Mouse (Mus musculus): ENCODE results near the gene Map2k1. TPM values are rescaled to one million over a fixed set of nuclear protein-coding genes. Genes with fewer than 3 reads are reported as not detected.

The Map2k1 gene
- polyA plus RNA-seq, 1 experiment from 2014 or later: 72.3 TPM

DNA sequence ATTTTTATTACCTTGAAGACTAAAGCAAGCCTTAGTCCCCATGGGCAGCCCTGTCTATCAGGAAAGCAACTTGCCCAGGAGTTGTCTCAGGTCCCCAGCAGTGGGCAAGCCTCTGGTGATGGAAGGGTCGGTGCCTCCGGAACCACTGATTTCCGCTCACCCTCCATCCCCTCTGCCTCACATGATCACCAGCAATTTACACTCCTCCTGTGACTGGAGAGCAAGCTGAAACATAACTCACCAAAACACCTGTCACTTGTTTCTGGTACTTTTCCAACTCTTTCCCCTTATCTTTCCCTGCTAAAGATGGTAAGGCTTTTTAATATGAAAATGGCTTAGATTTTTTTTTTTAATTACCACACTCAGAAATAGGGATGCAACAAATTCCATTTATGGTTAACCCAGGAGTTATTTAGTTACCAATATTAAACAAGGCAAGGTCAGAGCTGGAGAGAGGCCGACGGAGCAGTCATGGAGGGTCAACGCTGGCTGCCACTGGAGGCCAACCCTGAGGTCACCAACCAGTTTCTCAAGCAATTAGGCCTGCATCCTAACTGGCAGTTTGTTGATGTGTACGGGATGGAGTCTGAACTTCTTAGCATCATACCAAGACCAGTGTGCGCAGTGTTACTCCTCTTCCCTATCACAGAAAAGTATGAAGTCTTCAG, 18.5 kb downstream of the Map2k1 start, which contains the start of gene Uchl4:
Gene Uchl4, plus strand, starts transcription at position 434 of the 668 bp plus-strand sequence.
- Histone ChIP-seq H3K36me3 (ENCODE audit: control insufficient read depth, insufficient read depth, low read length) (no peaks in the 10 kb centered on the region), H3K27me3 (ENCODE audit: control insufficient read depth, insufficient read depth, low read length) (no peaks in the 10 kb centered on the region), H3K4me1 (ENCODE audit: control insufficient read depth, insufficient read depth, low read length) (peaks cover 41% of the 10 kb centered on the region), H3K27ac (ENCODE audit: low read depth, low read length) (peak within 1 kb of the TSS; percentile 72; the same call in 1 of the 2 replicates), H3K4me3 (ENCODE audit: low read length) (no peak within 1 kb of the TSS), H3K9ac (ENCODE audit: low read depth, low read length) (no peak within 1 kb of the TSS), H3K9me3 (ENCODE audit: control insufficient read depth, low read length) (no peaks in the 10 kb centered on the region), H3K4me2 (replicated peaks; ENCODE audit: low read depth, low read length) (no peak within 1 kb of the TSS)
- WGBS: 52% methylated on average over 8 of the region's 8 CpGs
- 0 out of 2 replicates have a peak, but pooled peaks have one; percentile 36 for ATAC-seq (ENCODE audit: low FRiP score, low TSS enrichment)

- no peak overlapping the region for H3K9ac ChIP-seq (ENCODE audit: low read depth, low read length)
- 36% methylated on average over 5 of the region's 5 CpGs for WGBS
- no peak overlapping the region for H3K4me2 ChIP-seq (replicated peaks; ENCODE audit: low read depth, low read length)
- peak; percentile 66; the same call in 1 of the 2 replicates for ATAC-seq (ENCODE audit: low FRiP score, low TSS enrichment)
- peaks cover 42% of the 10 kb centered on the region for H3K4me1 ChIP-seq (ENCODE audit: control insufficient read depth, insufficient read depth, low read length)
- H3K36me3 ChIP-seq (ENCODE audit: control insufficient read depth, insufficient read depth, low read length): no peaks in the 10 kb centered on the region
- no peaks in the 10 kb centered on the region for H3K9me3 ChIP-seq (ENCODE audit: control insufficient read depth, low read length)
- no peaks in the 10 kb centered on the region for H3K27me3 ChIP-seq (ENCODE audit: control insufficient read depth, insufficient read depth, low read length)
- peak overlapping the region; percentile 72; the same call in 1 of the 2 replicates for H3K27ac ChIP-seq (ENCODE audit: low read depth, low read length)
- no peak overlapping the region for H3K4me3 ChIP-seq (ENCODE audit: low read length)
These were observed 19.8 kb downstream of the Map2k1 start for GRCm38 (mm10) chr9:64233656-64234055.

- H3K4me3 ChIP-seq (ENCODE audit: low read length): no peak overlapping the region
- H3K9me3 ChIP-seq (ENCODE audit: control insufficient read depth, low read length): no peaks in the 10 kb centered on the region
- H3K27ac ChIP-seq (ENCODE audit: low read depth, low read length): peak overlapping the region; percentile 38; the same call in 1 of the 2 replicates
- no peak overlapping the region for H3K4me2 ChIP-seq (replicated peaks; ENCODE audit: low read depth, low read length)
- WGBS: 44% methylated on average over 9 of the region's 9 CpGs
- H3K36me3 ChIP-seq (ENCODE audit: control insufficient read depth, insufficient read depth, low read length): no peaks in the 10 kb centered on the region
- no peak overlapping the region for H3K9ac ChIP-seq (ENCODE audit: low read depth, low read length)
- peak; percentile 61; the same call in 1 of the 2 replicates for ATAC-seq (ENCODE audit: low FRiP score, low TSS enrichment)
- H3K27me3 ChIP-seq (ENCODE audit: control insufficient read depth, insufficient read depth, low read length): no peaks in the 10 kb centered on the region
- H3K4me1 ChIP-seq (ENCODE audit: control insufficient read depth, insufficient read depth, low read length): peaks cover 47% of the 10 kb centered on the region
These were observed 21.0 kb downstream of the Map2k1 start for GRCm38 (mm10) chr9:64232257-64232957.

GRCm38 (mm10) chr9:64231674-64232073, 21.8 kb downstream of the Map2k1 start:
- ATAC-seq (ENCODE audit: low FRiP score, low TSS enrichment): no peak
- peak overlapping the region; percentile 38; the same call in 1 of the 2 replicates for H3K27ac ChIP-seq (ENCODE audit: low read depth, low read length)
- no peak overlapping the region for H3K9ac ChIP-seq (ENCODE audit: low read depth, low read length)
- no peaks in the 10 kb centered on the region for H3K9me3 ChIP-seq (ENCODE audit: control insufficient read depth, low read length)
- no peaks in the 10 kb centered on the region for H3K27me3 ChIP-seq (ENCODE audit: control insufficient read depth, insufficient read depth, low read length)
- WGBS: 86% methylated on average over 3 of the region's 3 CpGs
- H3K4me2 ChIP-seq (replicated peaks; ENCODE audit: low read depth, low read length): no peak overlapping the region
- no peak overlapping the region for H3K4me3 ChIP-seq (ENCODE audit: low read length)
- H3K4me1 ChIP-seq (ENCODE audit: control insufficient read depth, insufficient read depth, low read length): peaks cover 47% of the 10 kb centered on the region
- H3K36me3 ChIP-seq (ENCODE audit: control insufficient read depth, insufficient read depth, low read length): no peaks in the 10 kb centered on the region

DNA sequence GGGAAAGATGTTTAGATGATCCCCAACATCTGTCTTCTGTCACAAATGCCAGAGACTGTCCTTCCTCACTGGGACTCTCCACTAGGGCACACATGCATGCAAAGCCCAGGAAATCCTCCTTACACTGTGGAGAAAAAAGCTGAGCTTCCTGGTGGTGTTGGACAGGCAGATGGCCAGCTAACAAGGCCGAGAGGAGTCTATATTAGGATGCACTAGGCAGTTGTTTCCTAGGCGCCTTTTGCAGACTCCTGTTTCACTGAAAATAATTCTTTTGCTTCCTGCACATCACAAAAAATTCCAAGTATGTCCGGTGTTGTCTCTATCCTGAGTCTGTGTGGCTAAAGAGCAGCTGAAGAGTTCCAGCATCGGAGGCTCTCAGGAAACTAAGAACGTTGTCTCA, 22.3 kb downstream of the Map2k1 start:
- Histone ChIP-seq H3K27ac (ENCODE audit: low read depth, low read length) (peak overlapping the region; percentile 38; the same call in 1 of the 2 replicates), H3K9ac (ENCODE audit: low read depth, low read length) (no peak overlapping the region), H3K9me3 (ENCODE audit: control insufficient read depth, low read length) (no peaks in the 10 kb centered on the region), H3K4me1 (ENCODE audit: control insufficient read depth, insufficient read depth, low read length) (peaks cover 47% of the 10 kb centered on the region), H3K27me3 (ENCODE audit: control insufficient read depth, insufficient read depth, low read length) (no peaks in the 10 kb centered on the region), H3K36me3 (ENCODE audit: control insufficient read depth, insufficient read depth, low read length) (no peaks in the 10 kb centered on the region), H3K4me3 (ENCODE audit: low read length) (no peak overlapping the region), H3K4me2 (replicated peaks; ENCODE audit: low read depth, low read length) (no peak overlapping the region)
- 56% methylated on average over 5 of the region's 5 CpGs for WGBS
- no peak for ATAC-seq (ENCODE audit: low FRiP score, low TSS enrichment)

DNA sequence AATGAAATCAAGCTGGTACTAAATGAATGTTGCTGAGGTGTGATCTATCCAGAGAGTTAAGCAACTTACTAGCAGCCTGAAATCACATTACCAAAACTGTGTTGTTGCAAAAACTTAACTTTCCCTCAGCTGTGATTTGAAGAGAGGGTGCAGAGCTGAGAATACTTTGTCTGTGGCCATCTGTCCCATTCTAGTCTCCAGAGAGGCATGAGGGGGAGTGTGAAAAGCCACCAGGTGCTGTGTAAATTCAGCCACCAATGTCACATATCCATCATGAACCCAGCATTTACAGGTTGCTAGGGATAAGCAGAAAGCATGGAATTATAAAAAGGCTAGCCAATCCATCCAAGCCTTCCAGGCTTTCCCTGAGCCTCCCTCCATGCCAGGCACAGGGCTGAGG, 24.5 kb downstream of the Map2k1 start:
- H3K9ac ChIP-seq (ENCODE audit: low read depth, low read length): no peak overlapping the region
- H3K27ac ChIP-seq (ENCODE audit: low read depth, low read length): no peak overlapping the region
- peaks cover 36% of the 10 kb centered on the region for H3K4me1 ChIP-seq (ENCODE audit: control insufficient read depth, insufficient read depth, low read length)
- no peak for ATAC-seq (ENCODE audit: low FRiP score, low TSS enrichment)
- no peaks in the 10 kb centered on the region for H3K9me3 ChIP-seq (ENCODE audit: control insufficient read depth, low read length)
- no peaks in the 10 kb centered on the region for H3K36me3 ChIP-seq (ENCODE audit: control insufficient read depth, insufficient read depth, low read length)
- H3K27me3 ChIP-seq (ENCODE audit: control insufficient read depth, insufficient read depth, low read length): no peaks in the 10 kb centered on the region
- no peak overlapping the region for H3K4me3 ChIP-seq (ENCODE audit: low read length)
- H3K4me2 ChIP-seq (replicated peaks; ENCODE audit: low read depth, low read length): no peak overlapping the region

DNA sequence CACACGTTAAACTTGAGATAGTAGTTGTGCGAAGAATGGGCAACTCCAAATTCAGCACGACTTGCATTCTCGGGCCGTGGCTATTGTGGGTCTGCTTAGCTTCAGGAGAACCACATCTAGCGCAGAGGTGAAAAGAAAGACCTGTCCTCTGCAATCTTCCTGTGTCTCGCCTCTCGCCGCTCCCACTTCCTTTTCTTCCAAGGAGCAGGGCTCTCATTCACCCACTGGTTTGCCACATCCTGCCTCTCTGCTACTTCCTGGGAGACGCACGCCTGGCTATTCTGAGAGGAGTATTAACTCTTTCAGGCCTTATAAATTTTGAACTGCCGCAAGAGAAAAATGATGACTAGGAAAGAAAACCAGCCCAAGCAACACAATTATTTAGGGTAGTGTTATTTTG, 25.7 kb downstream of the Map2k1 start:
- no peak overlapping the region for H3K4me2 ChIP-seq (replicated peaks; ENCODE audit: low read depth, low read length)
- 82% methylated on average over 12 of the region's 12 CpGs for WGBS

DNA sequence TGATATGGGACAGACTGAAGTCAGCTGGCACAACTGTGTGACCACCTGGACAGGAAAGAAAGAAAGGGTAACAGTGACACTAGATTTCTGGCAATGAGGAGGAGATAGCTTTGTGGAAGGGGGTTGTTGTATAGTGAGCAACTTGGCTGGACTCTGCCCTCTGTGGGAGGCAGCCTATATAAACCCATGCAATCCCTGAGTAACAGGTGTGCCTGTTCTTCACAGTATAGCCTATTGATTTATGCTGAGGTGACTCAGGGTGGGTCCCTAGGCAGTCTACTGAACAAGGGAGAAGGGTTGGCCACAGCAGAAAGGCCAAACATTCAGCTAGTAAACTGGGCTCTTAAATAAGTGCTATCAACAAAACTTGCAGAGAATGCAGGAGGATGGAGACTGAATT, 27.6 kb downstream of the Map2k1 start:
- no peaks in the 10 kb centered on the region for H3K27me3 ChIP-seq (ENCODE audit: control insufficient read depth, insufficient read depth, low read length)
- H3K9me3 ChIP-seq (ENCODE audit: control insufficient read depth, low read length): no peaks in the 10 kb centered on the region
- peaks cover 11% of the 10 kb centered on the region; the same call in 1 of the 2 replicates for H3K4me1 ChIP-seq (ENCODE audit: control insufficient read depth, insufficient read depth, low read length)
- no peak overlapping the region for H3K27ac ChIP-seq (ENCODE audit: low read depth, low read length)
- H3K4me2 ChIP-seq (replicated peaks; ENCODE audit: low read depth, low read length): no peak overlapping the region
- ATAC-seq (ENCODE audit: low FRiP score, low TSS enrichment): peak; percentile 76
- no peaks in the 10 kb centered on the region for H3K36me3 ChIP-seq (ENCODE audit: control insufficient read depth, insufficient read depth, low read length)
- no peak overlapping the region for H3K4me3 ChIP-seq (ENCODE audit: low read length)
- no peak overlapping the region for H3K9ac ChIP-seq (ENCODE audit: low read depth, low read length)

More for the DNA sequence above, 25.7 kb downstream of the Map2k1 start:
- H3K9ac ChIP-seq (ENCODE audit: low read depth, low read length): no peak overlapping the region
- H3K27me3 ChIP-seq (ENCODE audit: control insufficient read depth, insufficient read depth, low read length): no peaks in the 10 kb centered on the region
- H3K9me3 ChIP-seq (ENCODE audit: control insufficient read depth, low read length): no peaks in the 10 kb centered on the region
- H3K4me3 ChIP-seq (ENCODE audit: low read length): no peak overlapping the region
- no peak for ATAC-seq (ENCODE audit: low FRiP score, low TSS enrichment)
- H3K36me3 ChIP-seq (ENCODE audit: control insufficient read depth, insufficient read depth, low read length): no peaks in the 10 kb centered on the region
- H3K4me1 ChIP-seq (ENCODE audit: control insufficient read depth, insufficient read depth, low read length): peaks cover 30% of the 10 kb centered on the region
- H3K27ac ChIP-seq (ENCODE audit: low read depth, low read length): no peak overlapping the region

DNA sequence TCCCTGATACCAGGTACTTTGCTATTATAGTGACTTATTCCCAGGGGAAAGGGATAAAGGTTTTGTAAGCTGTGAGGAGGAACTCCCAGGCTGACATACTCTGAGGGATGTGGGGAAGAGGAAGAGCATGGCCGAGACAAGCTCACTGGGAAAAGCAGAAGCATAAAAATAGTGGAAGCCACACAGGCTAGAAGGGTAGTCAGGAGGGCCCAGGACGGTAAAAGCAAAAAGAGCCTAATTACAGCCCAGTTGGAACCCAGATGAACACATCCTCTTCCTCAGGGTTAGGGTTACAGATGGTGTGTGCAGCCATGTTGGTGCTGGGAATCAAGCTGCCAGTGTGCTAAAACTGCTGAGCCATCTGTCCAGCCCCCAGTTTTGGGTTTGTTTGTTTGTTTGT, 31.3 kb downstream of the Map2k1 start:
- no peaks in the 10 kb centered on the region for H3K27me3 ChIP-seq (ENCODE audit: control insufficient read depth, insufficient read depth, low read length)
- no peak overlapping the region for H3K9ac ChIP-seq (ENCODE audit: low read depth, low read length)
- H3K4me1 ChIP-seq (ENCODE audit: control insufficient read depth, insufficient read depth, low read length): peaks cover 21% of the 10 kb centered on the region
- H3K4me2 ChIP-seq (replicated peaks; ENCODE audit: low read depth, low read length): no peak overlapping the region
- H3K4me3 ChIP-seq (ENCODE audit: low read length): no peak overlapping the region
- no peaks in the 10 kb centered on the region for H3K9me3 ChIP-seq (ENCODE audit: control insufficient read depth, low read length)
- H3K36me3 ChIP-seq (ENCODE audit: control insufficient read depth, insufficient read depth, low read length): no peaks in the 10 kb centered on the region
- no peak for ATAC-seq (ENCODE audit: low FRiP score, low TSS enrichment)
- no peak overlapping the region for H3K27ac ChIP-seq (ENCODE audit: low read depth, low read length)
- WGBS: 51% methylated on average over 2 of the region's 2 CpGs

All from kidney, embryonic 14.5 days (tissue).